Mouse (Mus musculus) ES-Bruce4 (cell line): ENCODE measurements around the gene Skor1.

ENCODE experiments used
- CTCF ChIP-seq: IDR thresholded peaks from one replicate; pipeline ENCODE4 v1.8.1; 2011; ENCODE audit warnings: low read depth, low read length
- POLR2A ChIP-seq: IDR thresholded peaks from one replicate; pipeline ENCODE4 v1.8.1; 2011; ENCODE audit warnings: low read length; ENCODE audit not compliant: insufficient read depth

- TF ChIP-seq CTCF, result no peak
- TF ChIP-seq POLR2A, result no peak
Observed at GRCm38 (mm10) chr9:63099876-63100275, 48.9 kb downstream of the Skor1 start.
